Mouse (Mus musculus) fat pad, adult 2 months (tissue): Measurements from ENCODE around the gene Tbpl1.

ENCODE experiments used
- DNase-seq: peaks from one replicate; pipeline ENCODE4 v3.0.0-alpha.2; 2011; ENCODE audit warnings: low read depth, low spot score; ENCODE audit errors: extremely low read depth

The Tbpl1 gene

GRCm38 (mm10) chr10:22710173-22710777 lies 21.5 kb downstream of the Tbpl1 start:
- DNase-seq: no peak

GRCm38 (mm10) chr10:22708190-22708843 lies 23.4 kb downstream of the Tbpl1 start:
- no peak for DNase-seq

- DNase-seq: no peak
Observed at GRCm38 (mm10) chr10:22703844-22704243, 27.9 kb downstream of the Tbpl1 start.

- DNase-seq: no peak
Observed at GRCm38 (mm10) chr10:22701485-22702315, 30.0 kb downstream of the Tbpl1 start.

GRCm38 (mm10) chr10:22700773-22701172 lies 31.0 kb downstream of the Tbpl1 start:
- no peak for DNase-seq

- DNase-seq: no peak
Observed at GRCm38 (mm10) chr10:22699487-22700335, 32.0 kb downstream of the Tbpl1 start.

GRCm38 (mm10) chr10:22698158-22698953 lies 33.4 kb downstream of the Tbpl1 start:
- no peak for DNase-seq

GRCm38 (mm10) chr10:22696864-22697263 lies 34.9 kb downstream of the Tbpl1 start:
- DNase-seq: no peak

- peak; percentile 68 for DNase-seq
Observed at GRCm38 (mm10) chr10:22696236-22696635, 35.5 kb downstream of the Tbpl1 start.

GRCm38 (mm10) chr10:22675848-22676630 lies 55.7 kb downstream of the Tbpl1 start:
- no peak for DNase-seq

- no peak for DNase-seq
Observed at GRCm38 (mm10) chr10:22674176-22674575, 57.6 kb downstream of the Tbpl1 start.

GRCm38 (mm10) chr10:22668509-22668908 lies 63.2 kb downstream of the Tbpl1 start:
- DNase-seq: no peak

GRCm38 (mm10) chr10:22660286-22661000 lies 71.3 kb downstream of the Tbpl1 start:
- no peak for DNase-seq

GRCm38 (mm10) chr10:22659386-22659725 lies 72.4 kb downstream of the Tbpl1 start:
- DNase-seq: no peak

- no peak for DNase-seq
Observed at GRCm38 (mm10) chr10:22658534-22659385, 73.0 kb downstream of the Tbpl1 start.
